9 mouse cellular contexts compared by ENCODE assay signal in genomic region chr2:129056597-129056996, GRCm38 (mm10). TPM values are rescaled to one million over a fixed set of nuclear protein-coding genes. Genes with fewer than 3 reads are reported as not detected.
DNase-seq lines count a peak whose midpoint lies in the region; ATAC-seq and TF ChIP-seq lines count a peak whose summit lies in the region.
"Had no signal": no experiment of that assay in that cellular context is flagged by ENCODE, and none has a peak within 500 bp of the region (broad histone marks: within the 10 kb centered on the region; RNA-seq: fewer than 3 reads in every experiment).

No protein-coding gene starts in this region.

- ATAC-seq in heart, embryonic 12.5 days (ENCODE audit: insufficient number of reproducible peaks, low FRiP score) = no peak
- ATAC-seq in inflammation-experienced regulatory T-cells, adult 6 months = peak; percentile 41

- H3K4me2 ChIP-seq in heart, embryonic 12.5 days = no peak overlapping the region

- intact Hi-C loops in left cerebral cortex, postnatal 4 days (cut with DNase I) = no loop called here
- intact Hi-C loops in gastrocnemius, postnatal 14 days (cut with DNase I; ENCODE audit: low total_unique reads) = no loop called here

- peak; percentile 71 for DNase-seq in heart, adult 11 months
- peak; percentile 49 for DNase-seq in thymus, adult 2 months
- no peak for DNase-seq in thymus, adult 18-20 months
- DNase-seq in thymus, postnatal 36 days = peak; percentile 31 to 53
- no peak for DNase-seq in left cerebral cortex, postnatal 4 days
- DNase-seq in gastrocnemius, postnatal 14 days = no peak

- 45% methylated on average over 9 of the region's 9 CpGs for WGBS in heart, embryonic 12.5 days
- 75% methylated on average over 9 of the region's 9 CpGs for WGBS in thymus, adult 2 months

- H3K27me3 ChIP-seq in heart, embryonic 12.5 days (replicated peaks) = no peaks in the 10 kb centered on the region
- H3K27me3 ChIP-seq in thymus, adult 2 months (ENCODE audit: control insufficient read depth, insufficient read depth, low read length) = no peaks in the 10 kb centered on the region

- no peak for TF ChIP-seq POLR2A in thymus, adult 2 months (IDR thresholded peaks at IDR 0.05; ENCODE audit: control insufficient read depth, extremely low read depth, insufficient read depth, low read length, poor library complexity)

- no peaks in the 10 kb centered on the region for H3K36me3 ChIP-seq in heart, embryonic 12.5 days
- no peaks in the 10 kb centered on the region for H3K36me3 ChIP-seq in thymus, adult 2 months (ENCODE audit: control insufficient read depth, insufficient read depth, low read length)

- no peak overlapping the region for H3K27ac ChIP-seq in heart, embryonic 12.5 days (ENCODE audit: poor library complexity, severe bottlenecking)
- H3K27ac ChIP-seq in thymus, adult 2 months (ENCODE audit: control insufficient read depth, insufficient read depth, low read length) = no peak overlapping the region

- no peak for TF ChIP-seq CTCF in thymus, adult 2 months (IDR thresholded peaks at IDR 0.05; ENCODE audit: borderline replicate concordance, control insufficient read depth, extremely low read depth, insufficient read depth, low read length, poor library complexity)

- H3K9ac ChIP-seq in heart, embryonic 12.5 days = no peak overlapping the region

- H3K9me3 ChIP-seq in heart, embryonic 12.5 days (replicated peaks) = peaks cover 18% of the 10 kb centered on the region

- no peak overlapping the region for H3K4me3 ChIP-seq in heart, embryonic 12.5 days
- no peak overlapping the region for H3K4me3 ChIP-seq in thymus, adult 2 months (ENCODE audit: control insufficient read depth, insufficient read depth, low read length)

- H3K4me1 ChIP-seq in heart, embryonic 12.5 days (replicated peaks) = no peaks in the 10 kb centered on the region
- no peaks in the 10 kb centered on the region for H3K4me1 ChIP-seq in thymus, adult 2 months (replicated peaks; ENCODE audit: control insufficient read depth, insufficient read depth, low read length)

RNA-seq across cellular contexts. Expression of gene Vinac1, which starts 8.6 kb away (rescaled TPM):
- 0.08 TPM in 1 of 2 replicates, not detected in the other for polyA plus RNA-seq in heart, embryonic 12.5 days (2016; fragmentation: Nextera tagmentation; extraction: Ambion mirVana)
- 0.16 and 0.45 TPM in 2 replicates for polyA plus RNA-seq in thymus, adult 2 months (2012; rRNA removed)
- polyA plus RNA-seq in inflammation-experienced regulatory T-cells, adult 6 months (2017; shearing (Covaris generic)) = under 1 TPM in 1 of 3 experiments, not detected in 2; 0.16 TPM
- total RNA-seq in left cerebral cortex, postnatal 4 days (2021) = under 1 TPM; 0.18 to 0.36 TPM
- total RNA-seq in gastrocnemius, postnatal 14 days (2021) = under 1 TPM in 1 of 2 experiments, not detected in 1; 0.04 TPM
- total RNA-seq: heart, postnatal 36 days had no signal

RNA-seq across cellular contexts. Expression of gene Ttl, which starts 9.1 kb away (rescaled TPM):
- 7.9 and 8.3 TPM in 2 replicates for polyA plus RNA-seq in heart, embryonic 12.5 days (2016; fragmentation: Nextera tagmentation; extraction: Ambion mirVana)
- polyA plus RNA-seq in thymus, adult 2 months (2012; rRNA removed) = 6.4 and 6.7 TPM in 2 replicates
- 1 to 10 TPM; 1.2 to 2.0 (median 1.3) TPM for polyA plus RNA-seq in inflammation-experienced regulatory T-cells, adult 6 months (2017; shearing (Covaris generic))
- 10 to 100 TPM; 90.0 to 95.0 TPM for total RNA-seq in left cerebral cortex, postnatal 4 days (2021)
- total RNA-seq in gastrocnemius, postnatal 14 days (2021) = 1 to 10 TPM; 5.6 to 7.3 TPM

RNA-seq across cellular contexts. Expression of gene Polr1b, which starts 44.2 kb away (rescaled TPM):
- 21.0 and 21.1 TPM in 2 replicates for polyA plus RNA-seq in heart, embryonic 12.5 days (2016; fragmentation: Nextera tagmentation; extraction: Ambion mirVana)
- polyA plus RNA-seq in thymus, adult 2 months (2012; rRNA removed) = 24.2 and 28.0 TPM in 2 replicates
- 10 to 100 TPM in 2 of 3 experiments, 1 to 10 TPM in 1; 9.6 to 25.9 (median 14.9) TPM for polyA plus RNA-seq in inflammation-experienced regulatory T-cells, adult 6 months (2017; shearing (Covaris generic))
- 10 to 100 TPM; 31.2 to 35.0 TPM for total RNA-seq in left cerebral cortex, postnatal 4 days (2021)
- 10 to 100 TPM in 1 of 2 experiments, 1 to 10 TPM in 1; 9.0 to 10.0 TPM for total RNA-seq in gastrocnemius, postnatal 14 days (2021)

Comparison
In these comparisons a context has a peak if more than half of its experiments do, and no peak if none do; other contexts are left out.
1. DNase-seq: peak in heart, adult 11 months (single experiment), thymus, adult 2 months (single experiment) and thymus, postnatal 36 days (2 of 2); none in thymus, adult 18-20 months (0 of 2), left cerebral cortex, postnatal 4 days (single experiment) and gastrocnemius, postnatal 14 days (single experiment).